Mouse (Mus musculus) CH12.LX (cell line): ENCODE results near the gene A2ml1. TPM values are rescaled to one million over a fixed set of nuclear protein-coding genes. Genes with fewer than 3 reads are reported as not detected.

Experiments
- DNase-seq: peaks from one replicate; pipeline ENCODE4 v3.0.0-alpha.2; 2013; ENCODE audit errors: extremely low read depth
- H3K27ac ChIP-seq: 2 replicates; pipeline ENCODE4 v1.5.1; 2012; ENCODE audit warnings: low read depth, mild to moderate bottlenecking, control low read depth, moderate library complexity; ENCODE audit not compliant: insufficient read depth
- H3K27me3 ChIP-seq: replicated peaks from 2 replicates; pipeline ENCODE3; 2012; ENCODE audit warnings: inconsistent platforms
- H3K36me3 ChIP-seq, 2 experiments: replicated peaks in 1 of 2; 2 replicates each; pipeline versions ENCODE3 to v1.6.1; 2012; ENCODE audit warnings: inconsistent platforms in 1 of 2, low read length in 1 of 2, mild to moderate bottlenecking in 1 of 2, mixed read lengths in 1 of 2, moderate library complexity in 1 of 2; ENCODE audit not compliant: control insufficient read depth in 1 of 2, insufficient read depth in 1 of 2
- H3K4me1 ChIP-seq, 2 experiments: 2 replicates each; pipeline ENCODE4 v1.6.1; 2012; ENCODE audit warnings: inconsistent platforms in 1 of 2, moderate library complexity in 1 of 2; ENCODE audit not compliant: insufficient read depth in 2 of 2, control insufficient read depth in 1 of 2
- H3K4me2 ChIP-seq: 2 replicates; pipeline ENCODE4 v1.6.1; 2012; ENCODE audit warnings: low read depth, mild to moderate bottlenecking, control low read depth; ENCODE audit not compliant: poor library complexity, insufficient read depth, severe bottlenecking
- H3K4me3 ChIP-seq, 3 experiments: fragments of 150-350 bp in 1 of 3; sonication (generic) in 1 of 3; replicated peaks in 1 of 3; 2 replicates each; pipeline versions ENCODE3 to v1.5.1; 2011 to 2012; ENCODE audit warnings: low read depth in 2 of 3, low read length in 2 of 3, mild to moderate bottlenecking in 2 of 3, moderate library complexity in 2 of 3, control low read depth in 1 of 3, improper control_type of control experiment in 1 of 3, inconsistent platforms in 1 of 3, mixed read lengths in 1 of 3; ENCODE audit not compliant: poor library complexity in 1 of 3
- H3K79me2 ChIP-seq: replicated peaks from 2 replicates; pipeline ENCODE4 v1.6.1; 2012; ENCODE audit warnings: mild to moderate bottlenecking, moderate library complexity; ENCODE audit not compliant: control insufficient read depth, poor library complexity, insufficient read depth, severe bottlenecking; ENCODE audit errors: extremely low read depth
- H3K9ac ChIP-seq: 2 replicates; pipeline ENCODE4 v1.6.1; 2012; ENCODE audit warnings: low read depth, mild to moderate bottlenecking, control low read depth, moderate library complexity; ENCODE audit not compliant: insufficient read depth
- H3K9me3 ChIP-seq: replicated peaks from 2 replicates; pipeline ENCODE3; 2012; ENCODE audit warnings: low read length, inconsistent platforms, mixed read lengths
- BHLHE40 ChIP-seq: IDR thresholded peaks from 2 replicates; pipeline ENCODE4 v1.6.1; 2011; ENCODE audit warnings: mild to moderate bottlenecking, low read depth, low read length, improper control_type of control experiment
- CHD2 ChIP-seq: IDR thresholded peaks from 2 replicates; pipeline ENCODE4 v1.6.1; 2011; ENCODE audit warnings: low read length, improper control_type of control experiment
- GABPA ChIP-seq: IDR thresholded peaks from 2 replicates; pipeline ENCODE4 v1.6.1; 2012; ENCODE audit warnings: low read depth, low read length, improper control_type of control experiment, inconsistent platforms; ENCODE audit not compliant: insufficient replicate concordance
- JUN ChIP-seq: IDR thresholded peaks from 2 replicates; pipeline ENCODE4 v1.6.1; 2011; ENCODE audit warnings: low read depth, mild to moderate bottlenecking, low read length, improper control_type of control experiment, moderate library complexity; ENCODE audit not compliant: insufficient read depth
- JUND ChIP-seq: conservative IDR thresholded peaks from 2 replicates; pipeline ENCODE4 v1.6.1; 2011; ENCODE audit warnings: low read depth, low read length, improper control_type of control experiment
- KAT2A ChIP-seq: IDR thresholded peaks from 2 replicates; pipeline ENCODE4 v1.6.1; 2012; ENCODE audit warnings: low read length, improper control_type of control experiment, inconsistent platforms; ENCODE audit not compliant: insufficient replicate concordance
- MAFK ChIP-seq: IDR thresholded peaks from 2 replicates; pipeline ENCODE4 v1.6.1; 2011; ENCODE audit warnings: low read length, improper control_type of control experiment; ENCODE audit not compliant: insufficient replicate concordance
- POLR2A ChIP-seq: IDR thresholded peaks from 2 replicates; pipeline ENCODE4 v1.6.1; 2011; ENCODE audit warnings: low read depth, mild to moderate bottlenecking, improper control_type of control experiment, low read length
- POLR2AphosphoS2 ChIP-seq: IDR thresholded peaks from 2 replicates; pipeline ENCODE4 v1.6.1; 2011; ENCODE audit warnings: low read depth, low read length, improper control_type of control experiment
- RCOR1 ChIP-seq: conservative IDR thresholded peaks from 2 replicates; pipeline ENCODE4 v1.6.1; 2012; ENCODE audit warnings: low read depth, mild to moderate bottlenecking, inconsistent platforms, low read length, improper control_type of control experiment
- SMC3 ChIP-seq: IDR thresholded peaks from 2 replicates; pipeline ENCODE4 v1.6.1; 2011; ENCODE audit warnings: low read depth, low read length, improper control_type of control experiment
- TCF12 ChIP-seq: IDR thresholded peaks from 2 replicates; pipeline ENCODE4 v1.6.1; 2014; ENCODE audit warnings: low read depth, mild to moderate bottlenecking, inconsistent platforms, low read length, improper control_type of control experiment
- UBTF ChIP-seq: IDR thresholded peaks from 2 replicates; pipeline ENCODE4 v1.6.1; 2012; ENCODE audit warnings: low read depth, mild to moderate bottlenecking, inconsistent platforms, low read length, improper control_type of control experiment, moderate library complexity
- ZKSCAN1 ChIP-seq: IDR thresholded peaks from 2 replicates; pipeline ENCODE4 v1.6.1; 2012; ENCODE audit warnings: low read depth, inconsistent platforms, low read length, improper control_type of control experiment, borderline replicate concordance
- ZMIZ1 ChIP-seq: IDR thresholded peaks from 2 replicates; pipeline ENCODE4 v1.6.1; 2012; ENCODE audit warnings: low read depth, mild to moderate bottlenecking, inconsistent platforms, low read length, improper control_type of control experiment
- ZNF384 ChIP-seq: IDR thresholded peaks from 2 replicates; pipeline ENCODE4 v1.6.1; 2012; ENCODE audit warnings: low read depth, low read length, improper control_type of control experiment, inconsistent platforms
- dilution Hi-C: fragments of 300-500 bp; cut with MboI; formaldehyde crosslinking; loops from 2 replicates; pipeline ENCODE4 v1.14.3; 2020; ENCODE audit warnings: low sequenced_read_pairs; ENCODE audit not compliant: extremely low pct_unique_long_range_greater_than_20kb, extremely low pct_ligation_motif_present
- in situ Hi-C: fragments of 300-500 bp; cut with MboI; formaldehyde crosslinking; loops from 3 replicates; pipeline ENCODE4 v1.14.3; 2019; ENCODE audit warnings: low sequenced_read_pairs, low pct_ligation_motif_present, low pct_unique_long_range_greater_than_20kb, mixed read lengths
- polyA plus RNA-seq: library from polyadenylated mRNA; unstranded; fragments of >175 nt; gene quantifications from 2 replicates; pipeline ENCODE4 v1.2.1, GENCODE M21; 2012; ENCODE audit warnings: low read depth; ENCODE audit not compliant: insufficient read length
- total RNA-seq, 2 experiments: library from RNA; depleted of rRNA; stranded (reverse); fragments of 300-350 nt in 1 of 2; fragments of >200 nt in 1 of 2; gene quantifications; 2 replicates each; pipeline ENCODE4 v1.2.3; 2012 to 2014

Gene A2ml1
- total and polyA plus RNA-seq, 3 experiments, result not detected

- Histone ChIP-seq H3K27me3 (no peaks in the 10 kb centered on the region), H3K9me3 (no peaks in the 10 kb centered on the region), H3K4me1 (peaks cover 6 to 7% of the 10 kb centered on the region in 2 experiments; a peak in 3 of 4 replicates), H3K36me3 (no peaks in the 10 kb centered on the region), H3K4me2 (no peak overlapping the region), H3K27ac (no peak overlapping the region), H3K79me2 (no peaks in the 10 kb centered on the region), H3K9ac (no peak overlapping the region), H3K4me3 (no peak overlapping the region)
- in situ Hi-C loops (no loop called here), dilution Hi-C loops (no loop called here)
- TF ChIP-seq ZKSCAN1, result no peak
- no peak for TF ChIP-seq TCF12
- no peak for TF ChIP-seq ZMIZ1
- TF ChIP-seq JUND, result no peak
- TF ChIP-seq GABPA, result no peak
- no peak for TF ChIP-seq BHLHE40
- TF ChIP-seq MAFK, result no peak
- no peak for TF ChIP-seq JUN
- TF ChIP-seq POLR2AphosphoS2, result no peak
- TF ChIP-seq RCOR1, result no peak
- TF ChIP-seq CHD2, result no peak
- TF ChIP-seq SMC3, result no peak
- TF ChIP-seq UBTF, result no peak
- no peak for TF ChIP-seq POLR2A
- no peak for TF ChIP-seq ZNF384
- no peak for DNase-seq
Measured at GRCm38 (mm10) chr6:128587619-128588018, 6.2 kb upstream of the A2ml1 start.

- Histone ChIP-seq H3K4me2 (no peak overlapping the region), H3K27ac (no peak overlapping the region), H3K4me3 (no peak overlapping the region), H3K9me3 (no peaks in the 10 kb centered on the region), H3K36me3 (no peaks in the 10 kb centered on the region), H3K4me1 (peaks cover 6 to 7% of the 10 kb centered on the region in 2 experiments; a peak in 3 of 4 replicates), H3K27me3 (no peaks in the 10 kb centered on the region), H3K9ac (no peak overlapping the region), H3K79me2 (no peaks in the 10 kb centered on the region)
- DNase-seq, result no peak
- dilution Hi-C loops, result no loop called here
- TF ChIP-seq POLR2A (no peak), KAT2A (no peak)
- TF ChIP-seq, all 38 proteins: peak for 0
- in situ Hi-C loops, result no loop called here
Measured at GRCm38 (mm10) chr6:128585642-128586245, 4.3 kb upstream of the A2ml1 start.
